Mouse (Mus musculus) forebrain, embryonic 15.5 days (tissue): ENCODE measurements around the gene Mapkap1. TPM values are rescaled to one million over a fixed set of nuclear protein-coding genes. Genes with fewer than 3 reads are reported as not detected.

Experiments used
- ATAC-seq: fragments of 200-750 bp; cut with Nextera tagmentation; replicated peaks from 2 replicates; pipeline ENCODE4 v1.8.0; 2017; ENCODE audit warnings: mild to moderate bottlenecking, moderate TSS enrichment, moderate library complexity
- H3K27ac ChIP-seq: fragments of 300-500 bp; sonication (generic); replicated peaks from 2 replicates; pipeline ENCODE4 v1.5.1; 2015; ENCODE audit warnings: mild to moderate bottlenecking, inconsistent platforms
- H3K27me3 ChIP-seq: fragments of 300-500 bp; sonication (generic); 2 replicates; pipeline ENCODE4 v1.6.1; 2015; ENCODE audit warnings: inconsistent platforms
- H3K36me3 ChIP-seq: fragments of 300-500 bp; sonication (generic); 2 replicates; pipeline ENCODE4 v1.6.1; 2015; ENCODE audit warnings: mild to moderate bottlenecking, inconsistent platforms
- H3K4me1 ChIP-seq: fragments of 300-500 bp; sonication (generic); 2 replicates; pipeline ENCODE4 v1.6.1; 2015; ENCODE audit warnings: inconsistent platforms
- H3K4me2 ChIP-seq: fragments of 300-500 bp; sonication (generic); replicated peaks from 2 replicates; pipeline ENCODE4 v1.6.1; 2015; ENCODE audit warnings: mild to moderate bottlenecking, inconsistent platforms
- H3K4me3 ChIP-seq: fragments of 300-500 bp; sonication (generic); 2 replicates; pipeline ENCODE4 v1.5.1; 2015; ENCODE audit warnings: mild to moderate bottlenecking, inconsistent platforms
- H3K9ac ChIP-seq: fragments of 300-500 bp; sonication (generic); replicated peaks from 2 replicates; pipeline ENCODE4 v1.6.1; 2015; ENCODE audit warnings: mild to moderate bottlenecking, inconsistent platforms
- H3K9me3 ChIP-seq: fragments of 300-500 bp; sonication (generic); 2 replicates; pipeline ENCODE4 v1.6.1; 2016; ENCODE audit warnings: inconsistent platforms
- WGBS: fragments of 180-500 bp; shearing (Covaris S2); methylation state at CpG from one replicate; pipeline ENCODE4 v1.1.7; 2015; ENCODE audit warnings: mixed read lengths; 5-methylcytosine and 5-hydroxymethylcytosine counted together
- polyA plus RNA-seq: library from polyadenylated mRNA; unstranded; fragments of >200 nt; fragmentation: Nextera tagmentation; extraction: Ambion mirVana; gene quantifications from 2 replicates; pipeline ENCODE4 v1.2.1, GENCODE M21; 2015

The Mapkap1 gene
- polyA plus RNA-seq, 1 experiment from 2014 or later: 107 TPM

GRCm38 (mm10) chr2:34628903-34629540, 222.5 kb downstream of the Mapkap1 start:
- WGBS: 92% methylated on average over 4 of the region's 4 CpGs
- H3K27ac ChIP-seq: no peak overlapping the region
- no peak for ATAC-seq

GRCm38 (mm10) chr2:34629758-34630157, 223.2 kb downstream of the Mapkap1 start:
- ATAC-seq: no peak
- Histone ChIP-seq H3K36me3 (no peaks in the 10 kb centered on the region), H3K27me3 (no peaks in the 10 kb centered on the region), H3K4me1 (no peaks in the 10 kb centered on the region), H3K4me3 (no peak overlapping the region), H3K9ac (no peak overlapping the region), H3K4me2 (no peak overlapping the region), H3K9me3 (no peaks in the 10 kb centered on the region), H3K27ac (no peak overlapping the region)
- WGBS: 77% methylated on average over 7 of the region's 7 CpGs

More at GRCm38 (mm10) chr2:34628903-34629540, 222.5 kb downstream of the Mapkap1 start:
- Histone ChIP-seq H3K4me1 (no peaks in the 10 kb centered on the region), H3K9me3 (no peaks in the 10 kb centered on the region), H3K27me3 (no peaks in the 10 kb centered on the region), H3K4me2 (no peak overlapping the region), H3K9ac (no peak overlapping the region), H3K36me3 (peaks cover 5% of the 10 kb centered on the region; the same call in 1 of the 2 replicates), H3K4me3 (no peak overlapping the region)

GRCm38 (mm10) chr2:34630445-34630844, 223.9 kb downstream of the Mapkap1 start:
- Histone ChIP-seq H3K4me1 (no peaks in the 10 kb centered on the region), H3K4me3 (no peak overlapping the region), H3K27ac (no peak overlapping the region), H3K27me3 (no peaks in the 10 kb centered on the region), H3K4me2 (no peak overlapping the region), H3K9me3 (no peaks in the 10 kb centered on the region), H3K9ac (no peak overlapping the region), H3K36me3 (no peaks in the 10 kb centered on the region)
- ATAC-seq: no peak
- 88% methylated on average over 6 of the region's 6 CpGs for WGBS

GRCm38 (mm10) chr2:34632051-34632450, 225.5 kb downstream of the Mapkap1 start:
- no peak for ATAC-seq
- H3K27ac ChIP-seq: no peak overlapping the region

GRCm38 (mm10) chr2:34635249-34636165, 228.9 kb downstream of the Mapkap1 start:
- Histone ChIP-seq H3K9me3 (no peaks in the 10 kb centered on the region), H3K27ac (no peak overlapping the region), H3K4me3 (no peak overlapping the region), H3K4me1 (peaks cover 4% of the 10 kb centered on the region; the same call in 1 of the 2 replicates), H3K4me2 (no peak overlapping the region), H3K36me3 (no peaks in the 10 kb centered on the region), H3K9ac (no peak overlapping the region), H3K27me3 (no peaks in the 10 kb centered on the region)
- no peak for ATAC-seq
- WGBS: 77% methylated on average over 14 of the region's 14 CpGs

More at GRCm38 (mm10) chr2:34632051-34632450, 225.5 kb downstream of the Mapkap1 start:
- no peaks in the 10 kb centered on the region for H3K36me3 ChIP-seq
- no peak overlapping the region for H3K4me2 ChIP-seq
- no peak overlapping the region for H3K4me3 ChIP-seq
- H3K9me3 ChIP-seq: no peaks in the 10 kb centered on the region
- H3K4me1 ChIP-seq: no peaks in the 10 kb centered on the region
- no peak overlapping the region for H3K9ac ChIP-seq
- WGBS: 73% methylated on average over 12 of the region's 12 CpGs
- H3K27me3 ChIP-seq: no peaks in the 10 kb centered on the region

- no peaks in the 10 kb centered on the region for H3K36me3 ChIP-seq
- peak overlapping the region; percentile 66 for H3K9ac ChIP-seq
- 0 out of 2 replicates have a peak, but pooled peaks cover 3% of the 10 kb centered on the region for H3K27me3 ChIP-seq
- WGBS: 12% methylated on average over 37 of the region's 37 CpGs
- H3K27ac ChIP-seq: no peak overlapping the region
- peak overlapping the region; percentile 88 for H3K4me2 ChIP-seq
- peak; percentile 80 for ATAC-seq
- peak overlapping the region; percentile 41 for H3K4me3 ChIP-seq
- H3K4me1 ChIP-seq: peaks cover 4% of the 10 kb centered on the region; the same call in 1 of the 2 replicates
- no peaks in the 10 kb centered on the region for H3K9me3 ChIP-seq
Measured at GRCm38 (mm10) chr2:34638955-34639650, 232.5 kb downstream of the Mapkap1 start.

GRCm38 (mm10) chr2:34639725-34640124, 233.2 kb downstream of the Mapkap1 start:
- peak; percentile 18; the same call in 1 of the 2 replicates for ATAC-seq
- Histone ChIP-seq H3K9me3 (no peaks in the 10 kb centered on the region), H3K27ac (no peak overlapping the region), H3K4me2 (no peak overlapping the region), H3K4me3 (no peak overlapping the region), H3K9ac (no peak overlapping the region), H3K27me3 (0 out of 2 replicates have a peak, but pooled peaks cover 4% of the 10 kb centered on the region), H3K36me3 (no peaks in the 10 kb centered on the region), H3K4me1 (peaks cover 4% of the 10 kb centered on the region; the same call in 1 of the 2 replicates)
- 71% methylated on average over 5 of the region's 5 CpGs for WGBS

- 29% methylated on average over 2 of the region's 2 CpGs for WGBS
- H3K27ac ChIP-seq: no peak overlapping the region
- no peak overlapping the region for H3K4me3 ChIP-seq
- no peaks in the 10 kb centered on the region for H3K9me3 ChIP-seq
- no peaks in the 10 kb centered on the region for H3K36me3 ChIP-seq
- no peak for ATAC-seq
- H3K4me1 ChIP-seq: peaks cover 14% of the 10 kb centered on the region
- H3K4me2 ChIP-seq: no peak overlapping the region
- H3K27me3 ChIP-seq: peaks cover 28% of the 10 kb centered on the region
- no peak overlapping the region for H3K9ac ChIP-seq
Measured at GRCm38 (mm10) chr2:34642351-34642750, 235.8 kb downstream of the Mapkap1 start.

- peaks cover 29% of the 10 kb centered on the region for H3K27me3 ChIP-seq
- ATAC-seq: no peak
- H3K27ac ChIP-seq: no peak overlapping the region
- H3K4me1 ChIP-seq: peaks cover 10% of the 10 kb centered on the region
- no peak overlapping the region for H3K9ac ChIP-seq
- 27% methylated on average over 22 of the region's 22 CpGs for WGBS
- no peak overlapping the region for H3K4me2 ChIP-seq
- H3K4me3 ChIP-seq: no peak overlapping the region
- H3K36me3 ChIP-seq: no peaks in the 10 kb centered on the region
- no peaks in the 10 kb centered on the region for H3K9me3 ChIP-seq
Measured at GRCm38 (mm10) chr2:34644571-34645526, 238.3 kb downstream of the Mapkap1 start.

- 13% methylated on average over 21 of the region's 21 CpGs for WGBS
- ATAC-seq: peak; percentile 78
- peak overlapping the region; percentile 43 for H3K4me2 ChIP-seq
- no peak overlapping the region for H3K27ac ChIP-seq
- no peaks in the 10 kb centered on the region for H3K36me3 ChIP-seq
- H3K4me3 ChIP-seq: peak overlapping the region; percentile 28
- H3K9ac ChIP-seq: peak overlapping the region; percentile 29
- peaks cover 29% of the 10 kb centered on the region for H3K27me3 ChIP-seq
- H3K9me3 ChIP-seq: no peaks in the 10 kb centered on the region
- H3K4me1 ChIP-seq: peaks cover 10% of the 10 kb centered on the region
Measured at GRCm38 (mm10) chr2:34645851-34646540, 239.4 kb downstream of the Mapkap1 start.
